Mouse (Mus musculus): ENCODE measurements at regions not wholly inside any gene's neighbourhood (a gene's known extent, or its start where the extent isn't known, plus 50 kb on each side); places are given as distances from the start of the nearest gene placed in this dataset.

- TF ChIP-seq CTCF (IDR thresholded peaks at IDR 0.05; ENCODE audit: insufficient read depth, low read length): no peak
- TF ChIP-seq POLR2A (IDR thresholded peaks at IDR 0.05; ENCODE audit: borderline replicate concordance, extremely low read depth, low read depth, low read length): no peak
Measured at GRCm38 (mm10) chr10:7309927-7310326, 97.9 kb upstream of the Cnksr3 start.
